Mouse (Mus musculus) megakaryocyte, embryonic 14.5 days (primary cell): ENCODE results near the gene Gm11146. TPM values are rescaled to one million over a fixed set of nuclear protein-coding genes. Genes with fewer than 3 reads are reported as not detected.

Source experiments
- H3K27me3 ChIP-seq: replicated peaks from 2 replicates; pipeline ENCODE3; 2012; ENCODE audit warnings: inconsistent platforms
- H3K36me3 ChIP-seq: replicated peaks from 2 replicates; pipeline ENCODE3; 2012; ENCODE audit warnings: low read length, inconsistent platforms, mixed read lengths
- H3K4me1 ChIP-seq: 2 replicates; pipeline ENCODE4 v1.6.1; 2012; ENCODE audit warnings: inconsistent platforms
- H3K4me3 ChIP-seq: replicated peaks from 2 replicates; pipeline ENCODE3; 2012; ENCODE audit warnings: moderate library complexity, mild to moderate bottlenecking, inconsistent platforms
- H3K9me3 ChIP-seq: 2 replicates; pipeline ENCODE4 v1.6.1; 2012; ENCODE audit warnings: inconsistent platforms
- FLI1 ChIP-seq: IDR thresholded peaks from 2 replicates; pipeline ENCODE4 v1.6.1; 2012; ENCODE audit warnings: low read length, inconsistent platforms, mixed read lengths
- GATA1 ChIP-seq: IDR thresholded peaks from 3 replicates; pipeline ENCODE4 v1.6.1; 2012; ENCODE audit warnings: mixed read lengths, low read length, inconsistent platforms, borderline replicate concordance
- polyA plus RNA-seq: library from polyadenylated mRNA; stranded (reverse); fragments of >175 nt; gene quantifications from 2 replicates; pipeline ENCODE4 v1.2.3, GENCODE M21; 2012; ENCODE audit warnings: low replicate concordance; ENCODE audit not compliant: insufficient read depth

Gm11146 gene
- polyA plus RNA-seq, 1 experiment, result not detected

GRCm38 (mm10) chr16:77569457-77569856 is 32.4 kb downstream of the Gm11146 start:
- no peaks in the 10 kb centered on the region for H3K4me1 ChIP-seq
- TF ChIP-seq FLI1 (no peak), GATA1 (no peak)
- H3K36me3 ChIP-seq, result no peaks in the 10 kb centered on the region
- no peaks in the 10 kb centered on the region for H3K27me3 ChIP-seq
- H3K9me3 ChIP-seq, result no peaks in the 10 kb centered on the region
- no peak overlapping the region for H3K4me3 ChIP-seq

DNA sequence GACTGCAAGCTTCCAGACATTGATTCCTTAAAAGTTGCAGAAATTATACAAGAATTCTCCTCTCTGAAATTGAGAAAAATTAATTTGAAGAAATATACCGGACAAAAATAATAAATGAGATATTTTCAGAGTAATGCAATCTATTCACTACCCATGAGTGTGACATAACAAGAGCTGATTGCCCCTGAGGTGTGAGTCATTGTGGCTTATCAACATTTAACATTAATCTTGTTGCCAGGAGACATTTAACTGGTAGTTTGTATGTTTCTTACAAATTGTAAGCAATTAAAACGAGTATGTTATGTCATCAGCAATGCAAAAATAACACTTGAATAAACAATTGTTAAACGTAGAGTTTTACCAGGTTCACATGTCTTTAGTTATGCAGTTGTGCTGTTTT is 33.5 kb downstream of the Gm11146 start:
- TF ChIP-seq GATA1, result no peak
- TF ChIP-seq FLI1, result no peak
- no peaks in the 10 kb centered on the region for H3K27me3 ChIP-seq
- H3K9me3 ChIP-seq, result no peaks in the 10 kb centered on the region
- H3K4me3 ChIP-seq, result no peak overlapping the region
- no peaks in the 10 kb centered on the region for H3K4me1 ChIP-seq
- no peaks in the 10 kb centered on the region for H3K36me3 ChIP-seq

- Histone ChIP-seq H3K4me1 (no peaks in the 10 kb centered on the region), H3K36me3 (no peaks in the 10 kb centered on the region), H3K4me3 (no peak overlapping the region), H3K27me3 (no peaks in the 10 kb centered on the region), H3K9me3 (no peaks in the 10 kb centered on the region)
- no peak for TF ChIP-seq FLI1
- no peak for TF ChIP-seq GATA1
Observed at GRCm38 (mm10) chr16:77562852-77563251, 39.0 kb downstream of the Gm11146 start.

DNA sequence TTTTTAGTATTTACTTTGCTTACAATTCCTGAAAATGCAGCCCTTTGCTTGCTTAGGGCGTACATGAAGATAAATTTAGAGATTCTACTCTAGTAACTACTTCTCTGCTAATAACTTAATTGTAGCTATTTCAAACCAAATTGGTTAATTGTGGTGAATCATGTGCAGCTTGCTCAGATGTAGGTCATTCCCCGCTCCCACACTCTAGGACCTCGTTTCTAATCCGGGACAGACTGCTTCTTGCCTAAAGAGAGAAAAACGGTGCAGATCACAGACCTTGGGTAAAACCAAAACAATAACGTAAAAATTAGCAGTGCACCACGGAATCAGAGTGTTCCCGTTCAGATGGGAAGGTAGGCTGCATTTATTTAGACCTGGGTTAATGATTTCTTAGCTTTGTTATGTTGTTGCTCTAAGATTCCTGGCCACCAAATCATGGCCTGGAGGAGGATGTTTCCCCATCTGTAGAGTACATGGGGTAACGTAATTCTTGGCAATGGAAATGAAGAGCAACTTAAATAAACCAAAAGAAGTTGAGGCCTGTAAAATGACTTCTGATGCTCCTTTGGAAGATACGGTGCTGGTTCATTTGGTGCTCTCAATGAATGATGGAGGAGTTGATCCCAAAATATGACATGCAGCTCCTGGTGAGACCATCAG is 45.3 kb downstream of the Gm11146 start:
- H3K27me3 ChIP-seq, result no peaks in the 10 kb centered on the region
- no peak overlapping the region for H3K4me3 ChIP-seq
- no peaks in the 10 kb centered on the region for H3K9me3 ChIP-seq
- no peaks in the 10 kb centered on the region for H3K4me1 ChIP-seq
- TF ChIP-seq FLI1 (no peak), GATA1 (no peak)
- no peaks in the 10 kb centered on the region for H3K36me3 ChIP-seq

DNA sequence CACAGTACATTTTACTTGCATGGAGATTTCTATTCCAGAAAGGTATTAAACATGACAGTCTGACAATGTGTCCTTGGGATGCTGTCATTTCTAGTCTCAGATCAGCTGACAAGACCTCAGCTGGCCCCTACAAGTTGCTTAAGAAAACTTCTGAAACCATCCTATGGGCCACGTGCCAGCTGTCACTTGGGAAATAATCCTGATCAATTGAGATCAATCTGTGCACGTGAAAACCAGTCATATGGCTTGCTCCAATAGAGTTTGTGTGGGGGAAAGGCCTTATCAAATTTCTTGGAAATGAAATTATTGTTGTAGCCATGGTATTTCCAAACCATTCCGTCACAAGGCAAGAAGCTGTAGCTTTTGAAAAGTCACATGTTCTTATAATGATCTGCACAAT is 50.8 kb downstream of the Gm11146 start:
- H3K4me1 ChIP-seq, result no peaks in the 10 kb centered on the region
- no peaks in the 10 kb centered on the region for H3K9me3 ChIP-seq
- no peaks in the 10 kb centered on the region for H3K27me3 ChIP-seq
- no peak overlapping the region for H3K4me3 ChIP-seq
- no peaks in the 10 kb centered on the region for H3K36me3 ChIP-seq
- TF ChIP-seq GATA1 (no peak), FLI1 (no peak)
